Mouse (Mus musculus): Measurements from ENCODE around the gene Cxcl9.
"Not testable (repeated sequence)": the region's sequence is repeated elsewhere in the genome, so short reads cannot be mapped to it uniquely, and the experiment has no call there.

The Cxcl9 gene

GRCm38 (mm10) chr5:92327929-92328328 lies at the start of gene Cxcl9:
Gene Cxcl9, minus strand, starts transcription at chr5:92328079.
- no peak for DNase-seq (ENCODE audit: low read depth)

- DNase-seq (ENCODE audit: low read depth), result no peak
Measured at GRCm38 (mm10) chr5:92376795-92377405, 49.0 kb upstream of the Cxcl9 start.

DNA sequence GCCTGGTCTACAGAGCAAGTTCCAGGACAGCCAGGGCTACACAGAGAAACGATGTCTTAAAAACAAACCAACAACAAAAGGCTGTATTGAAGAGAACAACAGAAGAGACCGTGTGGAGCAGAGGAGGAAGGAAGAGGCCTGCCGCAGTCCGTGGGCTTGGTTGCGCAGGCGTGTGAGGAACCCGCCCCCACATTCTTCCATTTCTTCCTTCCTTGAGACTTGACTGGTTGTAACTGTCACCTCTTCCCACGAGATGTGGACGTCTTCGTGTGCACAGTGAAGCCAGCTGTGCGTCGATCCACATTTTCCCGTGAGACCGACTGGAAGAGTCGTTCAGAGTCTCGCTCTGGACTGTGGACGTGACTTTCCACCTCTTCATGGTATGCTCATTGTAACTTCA lies 47.5 kb upstream of the Cxcl9 start:
- peak; percentile 79 for DNase-seq (ENCODE audit: low read depth)

GRCm38 (mm10) chr5:92374721-92375142 lies 46.9 kb upstream of the Cxcl9 start:
- peak; percentile 76 for DNase-seq (ENCODE audit: low read depth)

- DNase-seq (ENCODE audit: low read depth), result no peak
Measured at GRCm38 (mm10) chr5:92372605-92373004, 44.7 kb upstream of the Cxcl9 start.

DNA sequence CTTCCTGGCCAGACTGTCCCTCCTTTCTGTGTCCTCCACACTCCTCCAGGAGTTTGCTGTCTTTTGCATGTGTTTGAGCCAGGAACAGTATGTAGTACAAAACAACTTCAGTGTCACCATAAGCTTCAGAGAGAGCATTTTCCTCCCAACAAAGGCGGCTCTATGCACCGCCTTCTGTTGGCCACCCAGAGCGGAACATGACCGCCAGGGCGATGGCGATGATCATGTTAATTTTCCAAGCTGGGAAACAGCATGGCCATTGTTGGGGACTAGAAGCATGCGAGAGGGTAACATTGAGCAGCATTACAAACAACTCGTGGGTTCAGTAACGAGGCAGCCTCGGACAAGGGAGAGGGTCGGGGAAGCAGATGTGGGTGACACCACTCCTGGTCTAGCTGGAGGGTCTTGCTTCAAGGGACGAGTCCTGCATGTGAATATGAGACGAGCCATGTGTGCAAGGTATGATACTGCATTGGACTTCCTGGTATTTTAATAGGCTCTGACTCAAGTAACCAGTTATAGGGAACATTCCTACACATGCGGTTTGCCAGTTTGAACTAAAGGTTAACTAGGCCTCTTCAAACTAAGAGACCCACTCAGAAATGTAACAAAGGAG lies 43.6 kb upstream of the Cxcl9 start:
- DNase-seq (ENCODE audit: low read depth), result no peak

GRCm38 (mm10) chr5:92370891-92371290 lies 43.0 kb upstream of the Cxcl9 start:
- no peak for DNase-seq (ENCODE audit: low read depth)

DNA sequence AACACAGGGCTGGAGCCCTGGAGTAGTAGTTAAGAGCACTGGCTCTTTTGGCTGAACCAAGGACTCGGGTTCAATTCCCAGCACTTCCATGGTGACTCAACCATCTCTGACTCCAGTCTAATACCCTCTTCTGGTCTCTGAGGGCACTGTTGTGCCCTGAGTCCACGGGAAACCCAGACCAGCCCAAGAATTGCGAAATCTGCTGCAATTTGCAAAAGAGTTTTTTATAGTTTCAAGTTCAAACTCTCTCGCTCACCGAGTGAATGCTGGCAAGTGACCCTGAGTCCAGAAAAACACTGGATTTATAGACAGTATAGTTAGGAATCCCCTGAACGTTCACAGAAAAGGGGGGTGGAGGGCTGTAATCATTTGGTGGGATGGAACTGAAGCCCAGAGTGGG lies 42.5 kb upstream of the Cxcl9 start:
- no peak for DNase-seq (ENCODE audit: low read depth)

DNA sequence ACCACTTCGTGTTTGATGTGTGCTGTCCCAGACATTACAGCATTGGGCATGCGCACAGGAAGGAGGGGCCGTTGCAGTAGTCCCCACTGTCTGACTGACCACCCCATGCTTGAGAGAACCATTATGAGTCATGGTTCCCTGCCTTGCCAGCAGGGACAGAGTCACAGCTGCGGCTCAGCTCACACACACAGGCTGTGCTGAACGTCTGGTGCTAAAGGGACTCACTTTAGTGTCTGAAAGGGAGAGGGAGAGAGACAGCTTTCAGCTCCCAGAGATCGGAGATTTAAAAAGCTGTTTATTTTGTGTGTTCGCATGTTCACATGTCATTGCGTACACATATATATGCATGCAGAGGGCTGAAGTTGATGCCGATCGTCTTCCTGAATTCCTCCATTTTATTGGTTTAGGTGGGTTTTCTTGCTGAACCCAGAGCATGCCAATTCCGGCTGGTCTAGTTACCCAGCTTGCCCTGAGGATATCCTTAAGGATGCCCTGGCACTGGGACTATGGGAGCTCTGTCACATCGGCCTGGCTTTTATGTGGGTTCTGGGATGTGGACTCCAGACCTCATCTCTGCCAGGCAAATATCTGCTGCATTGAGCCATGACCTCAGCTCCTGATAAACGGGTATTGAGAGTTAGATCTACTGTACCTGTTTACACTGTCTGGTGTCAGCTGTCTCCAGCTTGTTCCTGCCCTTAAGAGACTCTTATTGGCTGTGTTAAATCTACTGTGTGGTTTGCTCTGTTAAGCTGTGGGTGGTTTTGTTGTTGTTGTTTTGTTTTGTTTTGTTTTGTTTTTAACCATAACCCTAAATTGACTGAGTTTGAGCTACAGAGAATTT lies 41.5 kb upstream of the Cxcl9 start:
- no peak for DNase-seq (ENCODE audit: low read depth)

- no peak for DNase-seq (ENCODE audit: low read depth)
Measured at GRCm38 (mm10) chr5:92368392-92368791, 40.5 kb upstream of the Cxcl9 start.

GRCm38 (mm10) chr5:92366565-92366964 lies 38.7 kb upstream of the Cxcl9 start:
- DNase-seq (ENCODE audit: low read depth), result no peak

DNA sequence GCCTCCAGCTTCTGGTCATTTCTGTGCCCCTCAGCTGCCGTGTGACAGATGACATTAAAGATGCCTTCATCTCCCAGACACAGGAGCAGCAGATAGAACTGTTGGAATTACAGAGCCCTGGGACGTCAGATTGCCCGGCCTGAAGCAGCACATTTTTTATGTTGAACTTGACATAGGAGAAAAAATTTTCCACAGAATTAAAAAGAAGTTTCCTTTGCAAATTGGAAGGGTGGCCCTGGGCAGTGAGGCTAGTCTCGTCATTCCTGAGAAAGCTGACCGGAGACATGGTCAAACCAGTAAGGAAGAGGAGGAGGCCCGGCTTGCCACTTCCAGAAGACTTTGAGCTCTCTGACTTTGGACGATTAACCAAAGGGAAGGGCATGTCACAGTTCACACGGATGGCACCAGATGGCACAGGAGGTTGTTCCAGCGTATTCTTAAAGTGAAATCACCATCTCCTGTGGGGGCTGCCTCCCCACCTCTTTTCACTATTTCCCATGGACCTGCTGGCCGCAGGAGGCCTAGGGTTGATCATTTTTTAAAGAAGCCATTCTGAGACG lies 37.3 kb upstream of the Cxcl9 start:
- no peak for DNase-seq (ENCODE audit: low read depth)

DNA sequence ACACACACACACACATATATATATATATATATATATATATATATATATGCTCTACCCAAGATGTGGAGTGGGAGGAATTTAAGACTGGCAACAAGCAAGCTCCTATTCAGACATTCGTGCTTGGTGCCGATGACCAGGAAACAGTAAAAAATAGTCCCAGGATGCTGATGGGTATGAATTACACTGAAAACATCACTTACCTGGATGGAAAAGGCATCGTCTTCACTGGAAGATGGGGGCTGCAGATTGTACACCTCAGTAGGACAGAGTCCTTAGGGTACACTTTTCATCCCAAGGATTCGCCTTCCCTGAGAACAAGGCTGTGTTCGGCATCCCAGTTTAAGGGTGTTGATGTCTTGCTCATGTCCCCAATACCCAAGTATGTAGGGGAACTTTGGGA lies 36.1 kb upstream of the Cxcl9 start:
- DNase-seq (ENCODE audit: low read depth), result no peak

- DNase-seq (ENCODE audit: low read depth), result no peak
Measured at GRCm38 (mm10) chr5:92363179-92363578, 35.3 kb upstream of the Cxcl9 start.

- no peak for DNase-seq (ENCODE audit: low read depth)
Measured at GRCm38 (mm10) chr5:92358767-92359455, 31.0 kb upstream of the Cxcl9 start.

GRCm38 (mm10) chr5:92358033-92358432 lies 30.2 kb upstream of the Cxcl9 start:
- no peak for DNase-seq (ENCODE audit: low read depth)

DNA sequence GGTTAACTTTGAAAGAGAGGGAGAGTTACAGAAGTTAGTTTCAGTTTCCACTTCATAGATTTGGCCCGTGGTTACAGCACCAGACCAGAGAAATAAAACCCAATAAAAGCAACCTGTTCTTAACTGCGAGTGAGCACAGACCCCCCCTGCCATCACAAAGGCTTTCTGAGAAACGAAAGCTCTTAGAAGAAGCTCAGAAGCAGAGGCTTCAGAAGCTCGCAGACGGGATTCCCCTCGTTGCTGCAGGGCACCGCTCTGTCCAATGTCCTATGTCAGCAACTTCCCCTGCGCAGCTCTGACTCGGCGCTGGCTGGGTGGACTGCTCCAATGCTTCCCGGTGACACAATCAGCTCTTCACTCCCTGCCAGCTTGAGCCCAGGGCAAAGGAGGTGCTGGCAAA lies 25.6 kb upstream of the Cxcl9 start:
- peak; percentile 71 for DNase-seq (ENCODE audit: low read depth)

DNA sequence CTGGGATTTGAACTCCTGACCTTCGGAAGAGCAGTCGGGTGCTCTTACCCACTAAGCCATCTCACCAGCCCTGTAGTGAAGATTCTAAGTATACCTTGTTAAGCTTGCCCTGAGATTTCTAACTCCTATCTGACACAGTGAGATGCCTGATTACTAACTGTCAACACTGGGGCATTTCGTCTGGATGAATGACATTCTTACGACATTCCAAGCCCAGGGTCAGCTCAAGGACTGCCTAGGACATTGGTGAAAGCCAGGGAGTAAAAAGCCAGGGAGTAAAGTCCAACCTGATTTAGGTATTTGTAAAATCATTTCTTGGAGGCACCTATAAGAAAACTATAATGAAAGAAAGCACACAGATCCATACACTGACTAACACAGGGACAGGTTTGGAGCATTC lies 24.8 kb upstream of the Cxcl9 start:
- DNase-seq (ENCODE audit: low read depth), result not testable (repeated sequence)

DNA sequence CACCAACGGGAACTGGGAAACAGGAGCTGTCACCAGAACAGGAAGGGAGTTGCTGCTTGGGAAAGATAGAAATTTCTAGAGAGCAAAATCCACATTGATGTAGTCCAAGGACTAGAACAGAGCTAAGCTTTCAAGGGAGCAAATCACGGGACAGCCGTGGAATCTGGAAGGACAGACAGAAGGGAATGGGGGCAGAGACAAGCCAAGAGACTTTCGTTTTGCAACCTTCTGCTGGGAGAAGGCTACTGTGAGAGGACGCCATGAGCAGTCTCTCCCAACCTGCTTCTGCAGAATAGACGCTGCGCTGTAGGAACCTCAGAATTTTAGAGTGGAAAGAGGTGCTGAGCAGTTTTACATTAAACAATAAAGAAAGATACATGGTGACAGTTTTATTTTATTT lies 21.9 kb upstream of the Cxcl9 start:
- no peak for DNase-seq (ENCODE audit: low read depth)

- peak; percentile 75 for DNase-seq (ENCODE audit: low read depth)
Measured at GRCm38 (mm10) chr5:92348794-92349413, 21.0 kb upstream of the Cxcl9 start, which contains the start of gene Cxcl10. Gene Cxcl10, minus strand, starts transcription at chr5:92348889.

GRCm38 (mm10) chr5:92345006-92345405 lies 17.1 kb upstream of the Cxcl9 start:
- no peak for DNase-seq (ENCODE audit: low read depth)

DNA sequence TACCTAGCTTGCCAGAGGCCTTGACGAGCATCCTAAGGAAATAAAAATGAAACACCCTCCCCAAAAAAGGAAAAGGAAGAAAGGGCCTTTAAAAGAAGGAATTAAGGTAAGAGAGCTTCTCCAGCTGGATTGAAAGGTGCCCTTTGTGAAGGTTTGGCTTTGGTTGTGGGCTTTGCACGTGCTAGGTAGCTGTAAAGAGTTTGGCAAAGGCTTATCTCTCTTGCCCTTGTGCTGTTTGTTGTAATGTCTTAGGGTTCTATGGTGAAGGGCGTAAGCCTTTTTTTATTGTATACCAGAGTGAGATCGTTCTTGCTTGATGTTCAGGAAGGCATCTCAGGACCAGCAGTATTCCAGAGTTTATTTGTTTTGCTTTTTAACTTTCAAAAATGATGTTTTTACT lies 12.7 kb upstream of the Cxcl9 start:
- no peak for DNase-seq (ENCODE audit: low read depth)

Measured in naive thymus-derived CD4-positive, alpha-beta T cell, adult 2 months (primary cell).